Mouse (Mus musculus): Measurements from ENCODE around the gene Adgrg7. TPM values are rescaled to one million over a fixed set of nuclear protein-coding genes. Genes with fewer than 3 reads are reported as not detected.

Gene Adgrg7
- total and polyA plus RNA-seq, 3 experiments: 0.04 to 1.8 (median 0.33) TPM

DNA sequence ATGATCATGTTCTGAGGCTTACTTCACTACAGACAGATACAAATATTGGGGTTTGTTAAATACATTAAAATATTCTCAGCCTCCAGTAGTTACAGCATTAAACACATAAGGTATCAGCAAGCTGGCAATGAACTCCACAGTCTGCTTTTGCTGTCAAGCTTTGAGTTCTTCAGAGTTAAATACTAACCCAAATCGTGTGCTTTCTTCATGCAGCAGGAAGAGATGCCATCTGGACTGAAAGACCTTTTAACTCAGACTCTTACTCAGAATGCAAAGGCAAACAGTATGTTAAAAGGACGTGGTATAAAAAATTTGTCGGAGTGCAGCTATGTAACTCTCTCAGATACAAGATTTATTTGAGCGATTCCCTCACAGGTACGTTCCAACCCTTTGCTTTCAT, 108.9 kb downstream of the Adgrg7 start:
- TF ChIP-seq GATA1 (IDR thresholded peaks at IDR 0.05; ENCODE audit: borderline replicate concordance, low read length): no peak
- TF ChIP-seq GATA2 (IDR thresholded peaks at IDR 0.05; ENCODE audit: borderline replicate concordance, low read depth, low read length): no peak
- no peak for TF ChIP-seq CTCF (IDR thresholded peaks at IDR 0.05; ENCODE audit: low read depth, low read length)
- no peak for TF ChIP-seq TAL1 (conservative IDR thresholded peaks at IDR 0.05; ENCODE audit: low read depth, low read length)
- no peak for TF ChIP-seq POLR2AphosphoS5 (IDR thresholded peaks at IDR 0.05; ENCODE audit: insufficient replicate concordance, low read depth, low read length)
- ATAC-seq (ENCODE audit: extremely low read depth, insufficient number of reproducible peaks, low FRiP score, poor library complexity, severe bottlenecking): no peak
- H3K4me1 ChIP-seq (ENCODE audit: insufficient read depth, low read depth, low read length): no peaks in the 10 kb centered on the region

DNA sequence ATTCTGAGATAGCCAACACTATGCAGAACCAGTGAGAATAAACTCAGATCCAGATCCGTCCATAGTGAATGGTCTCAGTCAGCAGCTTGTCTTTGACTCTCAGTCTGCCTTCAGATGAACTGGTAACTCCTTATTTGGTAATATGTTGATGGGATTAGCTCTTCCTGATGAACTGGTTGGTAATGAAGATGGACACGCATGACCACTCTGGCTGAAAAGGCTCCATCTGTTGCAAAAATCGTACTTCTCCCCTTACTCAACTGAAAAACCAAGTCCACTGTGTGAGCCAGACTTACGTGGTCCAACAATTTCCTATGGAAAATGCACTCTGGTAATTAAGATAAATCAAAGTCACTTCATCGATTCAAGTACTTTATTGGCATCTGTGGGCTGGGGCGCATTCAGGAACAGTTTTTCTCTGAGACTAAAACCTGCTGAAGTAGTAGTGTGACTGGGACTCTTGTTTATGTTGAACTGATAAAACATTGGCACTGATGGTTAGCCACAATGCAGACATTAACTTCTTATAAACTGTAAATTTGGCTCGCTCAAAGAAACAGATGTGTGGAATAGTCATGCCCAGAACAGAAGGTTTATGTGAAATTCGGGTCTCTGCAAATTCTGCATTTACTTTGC, 114.5 kb downstream of the Adgrg7 start:
- H3K36me3 ChIP-seq (replicated peaks): peaks cover 21% of the 10 kb centered on the region
- TF ChIP-seq POLR2AphosphoS5 (IDR thresholded peaks at IDR 0.05; ENCODE audit: insufficient replicate concordance, low read depth, low read length) (no peak), CTCF (IDR thresholded peaks at IDR 0.05; ENCODE audit: low read depth, low read length) (no peak), TAL1 (conservative IDR thresholded peaks at IDR 0.05; ENCODE audit: low read depth, low read length) (no peak), GATA2 (IDR thresholded peaks at IDR 0.05; ENCODE audit: borderline replicate concordance, low read depth, low read length) (no peak)

More for the DNA sequence above, 108.9 kb downstream of the Adgrg7 start:
- Histone ChIP-seq H3K27me3 (ENCODE audit: insufficient read depth, low read length) (no peaks in the 10 kb centered on the region), H3K9me3 (replicated peaks) (no peaks in the 10 kb centered on the region), H3K36me3 (replicated peaks) (peaks cover 56% of the 10 kb centered on the region), H3K4me3 (ENCODE audit: low read depth, low read length) (no peak overlapping the region)
- no peak for DNase-seq (ENCODE audit: low spot score)

GRCm38 (mm10) chr16:56677146-56677545, 118.5 kb downstream of the Adgrg7 start:
- H3K4me1 ChIP-seq (ENCODE audit: insufficient read depth, low read depth, low read length): no peaks in the 10 kb centered on the region
- no peaks in the 10 kb centered on the region for H3K9me3 ChIP-seq (replicated peaks)
- ATAC-seq (ENCODE audit: extremely low read depth, insufficient number of reproducible peaks, low FRiP score, poor library complexity, severe bottlenecking) (no peak), DNase-seq (ENCODE audit: low spot score) (no peak)
- TF ChIP-seq TAL1 (conservative IDR thresholded peaks at IDR 0.05; ENCODE audit: low read depth, low read length) (no peak), GATA1 (IDR thresholded peaks at IDR 0.05; ENCODE audit: borderline replicate concordance, low read length) (no peak), GATA2 (IDR thresholded peaks at IDR 0.05; ENCODE audit: borderline replicate concordance, low read depth, low read length) (no peak)
- H3K4me3 ChIP-seq (ENCODE audit: low read depth, low read length): no peak overlapping the region
- H3K27me3 ChIP-seq (ENCODE audit: insufficient read depth, low read length): peaks cover 9% of the 10 kb centered on the region
- H3K36me3 ChIP-seq (replicated peaks): no peaks in the 10 kb centered on the region

More for the DNA sequence above, 114.5 kb downstream of the Adgrg7 start:
- H3K4me1 ChIP-seq (ENCODE audit: insufficient read depth, low read depth, low read length): no peaks in the 10 kb centered on the region
- H3K27me3 ChIP-seq (ENCODE audit: insufficient read depth, low read length): peaks cover 3% of the 10 kb centered on the region; the same call in 1 of the 2 replicates
- H3K4me3 ChIP-seq (ENCODE audit: low read depth, low read length): no peak overlapping the region
- H3K9me3 ChIP-seq (replicated peaks): no peaks in the 10 kb centered on the region
- ATAC-seq (ENCODE audit: extremely low read depth, insufficient number of reproducible peaks, low FRiP score, poor library complexity, severe bottlenecking) (no peak), DNase-seq (ENCODE audit: low spot score) (no peak)

Other genes starting within 250 kb of the Adgrg7 start
- 324 and 389 TPM in 2 replicates for gene Tfg, start 78.4 kb downstream of the Adgrg7 start, total RNA-seq (2014; fragmentation: Nextera tagmentation)
- gene Tfg, start 78.4 kb downstream of the Adgrg7 start, total RNA-seq (2017): 103 and 112 TPM in 2 replicates
- 60.8 and 80.6 TPM in 2 replicates for gene Tfg, start 78.4 kb downstream of the Adgrg7 start, polyA plus RNA-seq (2012)
- not detected in 2 replicates for gene Tmem45a, start 90.3 kb upstream of the Adgrg7 start, total RNA-seq (2014; fragmentation: Nextera tagmentation)
- 0.12 and 0.44 TPM in 2 replicates for gene Tmem45a, start 90.3 kb upstream of the Adgrg7 start, total RNA-seq (2017)
- gene Tmem45a, start 90.3 kb upstream of the Adgrg7 start, polyA plus RNA-seq (2012): not detected in 2 replicates
- gene Lnp1, start 132.2 kb upstream of the Adgrg7 start, total RNA-seq (2014; fragmentation: Nextera tagmentation): not detected in 2 replicates
- not detected in 2 replicates for gene Lnp1, start 132.2 kb upstream of the Adgrg7 start, total RNA-seq (2017)
- not detected in 2 replicates for gene Lnp1, start 132.2 kb upstream of the Adgrg7 start, polyA plus RNA-seq (2012)

Measured in G1E (cell line).